Mouse (Mus musculus) embryo, embryonic 11.5 days (tissue): Measurements from ENCODE around the gene Dlg5.
A peak's percentile ranks its signal among the peaks of the same experiment; 100 is the strongest.

Experiments used
- DNase-seq: peaks from one replicate; pipeline ENCODE4 v3.0.0-alpha.2; 2012; ENCODE audit warnings: low read depth, low spot score

Gene Dlg5

GRCm38 (mm10) chr14:24245177-24246081, at the start of gene Dlg5:
TSS of gene Dlg5 (minus strand) at chr14:24245920.
- no peak for DNase-seq

- no peak for DNase-seq
These were observed 47.9 kb upstream of the Dlg5 start for GRCm38 (mm10) chr14:24293631-24294030.

GRCm38 (mm10) chr14:24292914-24293313, 47.2 kb upstream of the Dlg5 start, which contains the start of gene E330034G19Rik:
TSS of gene E330034G19Rik (plus strand) at chr14:24293214.
- no peak for DNase-seq

- no peak for DNase-seq
These were observed 45.0 kb upstream of the Dlg5 start for GRCm38 (mm10) chr14:24290726-24291125.

GRCm38 (mm10) chr14:24286136-24286535, 40.4 kb upstream of the Dlg5 start:
- DNase-seq: no peak

- DNase-seq: no peak
These were observed 36.6 kb upstream of the Dlg5 start for GRCm38 (mm10) chr14:24282276-24282675.

GRCm38 (mm10) chr14:24281278-24281677, 35.6 kb upstream of the Dlg5 start:
- DNase-seq: no peak

GRCm38 (mm10) chr14:24275534-24275933, 29.8 kb upstream of the Dlg5 start:
- no peak for DNase-seq

GRCm38 (mm10) chr14:24273575-24273974, 27.9 kb upstream of the Dlg5 start:
- DNase-seq: no peak

GRCm38 (mm10) chr14:24269571-24269970, 23.9 kb upstream of the Dlg5 start:
- DNase-seq: no peak

GRCm38 (mm10) chr14:24262915-24263314, 17.2 kb upstream of the Dlg5 start:
- peak; percentile 83 for DNase-seq

- no peak for DNase-seq
These were observed 16.7 kb upstream of the Dlg5 start for GRCm38 (mm10) chr14:24262382-24262781.

GRCm38 (mm10) chr14:24260391-24260790, 14.7 kb upstream of the Dlg5 start:
- DNase-seq: no peak

GRCm38 (mm10) chr14:24255956-24256355, 10.2 kb upstream of the Dlg5 start:
- no peak for DNase-seq

- peak; percentile 55 for DNase-seq
These were observed 8.0 kb upstream of the Dlg5 start for GRCm38 (mm10) chr14:24253611-24254202.

GRCm38 (mm10) chr14:24251326-24251725, 5.6 kb upstream of the Dlg5 start:
- DNase-seq: no peak

- DNase-seq: no peak
These were observed 4.2 kb upstream of the Dlg5 start for GRCm38 (mm10) chr14:24249926-24250325.

- DNase-seq: no peak
These were observed 1.2 kb downstream of the Dlg5 start for GRCm38 (mm10) chr14:24244330-24245176.

GRCm38 (mm10) chr14:24242016-24242415, 3.7 kb downstream of the Dlg5 start:
- DNase-seq: no peak

GRCm38 (mm10) chr14:24240831-24241230, 4.9 kb downstream of the Dlg5 start:
- DNase-seq: no peak

GRCm38 (mm10) chr14:24239651-24240050, 6.1 kb downstream of the Dlg5 start:
- DNase-seq: no peak

GRCm38 (mm10) chr14:24235954-24236353, 9.8 kb downstream of the Dlg5 start:
- DNase-seq: no peak
